Mouse (Mus musculus) activated CD4-positive, CD25-positive, alpha-beta regulatory T cell, adult 4 months (primary cell): ENCODE results near the gene Rffl. TPM values are rescaled to one million over a fixed set of nuclear protein-coding genes. Genes with fewer than 3 reads are reported as not detected.
"Not testable (repeated sequence)": the region's sequence is repeated elsewhere in the genome, so short reads cannot be mapped to it uniquely, and the experiment has no call there.

Experiments
- ATAC-seq: one replicate; pipeline ENCODE4 v1.8.0; 2017
- polyA plus RNA-seq, 2 experiments: library from polyadenylated mRNA; unstranded; fragments of 100-300 nt; shearing (Covaris generic); gene quantifications; one replicate each; pipeline ENCODE4 v1.2.1; 2017

Rffl gene
- polyA plus RNA-seq, 2 experiments from 2014 or later, result 7.9 to 9.4 TPM

DNA sequence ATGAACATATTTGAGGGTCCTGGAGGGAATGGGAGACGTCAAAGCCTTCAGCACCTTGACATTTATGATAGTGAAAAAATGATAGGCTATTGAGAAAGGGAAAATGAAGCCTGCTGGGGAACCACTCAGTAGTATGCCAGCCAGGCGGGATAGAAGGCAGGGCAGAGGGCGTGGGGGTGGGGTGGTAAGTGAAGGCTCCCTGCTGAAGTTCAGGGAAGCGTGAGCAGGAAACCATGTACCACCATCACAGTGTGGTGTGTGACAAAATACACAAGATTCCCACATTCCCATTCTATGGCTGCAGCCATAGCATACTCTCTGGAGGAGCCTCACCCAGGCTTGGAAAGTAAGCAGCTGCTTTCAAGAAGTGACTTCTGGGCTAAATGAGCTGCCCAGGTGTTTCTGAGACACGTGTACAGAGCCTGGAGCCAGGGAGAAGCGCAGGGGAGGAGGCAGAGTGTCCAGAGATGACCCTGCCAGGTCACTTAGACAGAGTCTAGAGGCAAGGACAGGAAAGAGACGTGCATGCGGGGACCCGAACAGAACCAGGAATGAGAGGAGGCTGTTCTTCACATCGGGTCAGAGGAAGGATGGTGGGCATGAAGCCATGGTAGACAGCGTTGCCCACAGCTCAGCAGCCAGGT, 26.1 kb downstream of the Rffl start:
- no peak for ATAC-seq

DNA sequence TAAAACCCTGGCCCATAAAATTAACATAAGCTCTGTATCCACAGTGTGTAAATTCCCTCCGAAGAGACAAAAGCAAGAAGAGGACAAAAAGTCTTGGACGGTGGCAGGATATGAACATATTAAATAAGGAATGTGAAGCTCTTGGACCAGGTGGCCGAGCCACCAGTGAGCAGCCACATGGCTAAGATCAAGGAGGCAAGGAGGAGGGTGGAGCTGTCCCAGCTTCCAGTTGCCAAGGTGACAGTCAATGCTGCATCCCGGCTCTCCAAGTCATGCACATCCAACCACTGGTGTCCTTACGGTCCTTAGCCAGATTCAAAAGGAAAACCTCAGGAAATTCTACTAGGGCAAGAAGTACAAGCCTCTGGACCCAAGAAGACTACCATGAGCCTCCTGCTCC, 32.5 kb downstream of the Rffl start:
- ATAC-seq, result no peak

GRCm38 (mm10) chr11:82837848-82838247, 33.2 kb downstream of the Rffl start:
- ATAC-seq, result no peak

- ATAC-seq, result no peak
These were observed 33.8 kb downstream of the Rffl start for GRCm38 (mm10) chr11:82837192-82837591.

GRCm38 (mm10) chr11:82835616-82836432, 35.2 kb downstream of the Rffl start:
- no peak for ATAC-seq

DNA sequence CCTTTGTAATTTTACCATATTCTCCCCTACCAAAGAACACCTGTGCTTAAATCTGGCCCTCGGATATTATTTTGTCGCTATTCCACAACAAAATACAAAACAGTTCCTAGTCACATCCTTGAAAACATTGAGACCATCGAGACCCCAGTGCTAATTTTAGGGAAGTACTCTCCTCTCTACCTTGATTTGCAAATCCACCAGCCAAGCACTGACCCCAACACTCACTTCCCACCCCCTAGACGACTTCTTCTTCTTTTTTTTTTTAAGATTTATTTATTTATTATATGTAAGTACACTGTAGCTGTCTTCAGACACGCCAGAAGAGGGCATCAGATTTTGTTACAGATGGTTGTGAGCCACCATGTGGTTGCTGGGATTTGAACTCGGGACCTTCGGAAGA, 36.7 kb downstream of the Rffl start:
- not testable (repeated sequence) for ATAC-seq

DNA sequence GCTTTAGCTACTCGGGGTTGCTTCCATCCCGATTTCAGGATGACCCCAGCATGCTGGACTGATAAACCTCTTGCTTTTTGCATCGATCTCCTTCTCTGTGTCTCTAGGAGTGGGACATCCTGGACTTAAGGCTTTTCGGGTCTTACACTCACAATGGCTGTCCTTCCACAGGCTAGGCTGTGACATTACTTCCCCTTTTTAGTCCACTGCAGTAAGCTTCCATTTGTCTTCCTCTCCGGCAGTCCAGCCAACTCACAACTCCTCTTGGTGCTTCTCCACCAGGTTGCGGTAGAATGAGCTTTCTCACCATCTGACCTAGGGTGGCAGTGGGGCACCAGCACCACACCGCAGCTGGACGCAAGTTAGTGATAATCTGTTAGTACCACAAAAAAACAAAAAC, 37.1 kb downstream of the Rffl start:
- no peak for ATAC-seq

GRCm38 (mm10) chr11:82832402-82832801, 38.6 kb downstream of the Rffl start:
- ATAC-seq, result not testable (repeated sequence)

DNA sequence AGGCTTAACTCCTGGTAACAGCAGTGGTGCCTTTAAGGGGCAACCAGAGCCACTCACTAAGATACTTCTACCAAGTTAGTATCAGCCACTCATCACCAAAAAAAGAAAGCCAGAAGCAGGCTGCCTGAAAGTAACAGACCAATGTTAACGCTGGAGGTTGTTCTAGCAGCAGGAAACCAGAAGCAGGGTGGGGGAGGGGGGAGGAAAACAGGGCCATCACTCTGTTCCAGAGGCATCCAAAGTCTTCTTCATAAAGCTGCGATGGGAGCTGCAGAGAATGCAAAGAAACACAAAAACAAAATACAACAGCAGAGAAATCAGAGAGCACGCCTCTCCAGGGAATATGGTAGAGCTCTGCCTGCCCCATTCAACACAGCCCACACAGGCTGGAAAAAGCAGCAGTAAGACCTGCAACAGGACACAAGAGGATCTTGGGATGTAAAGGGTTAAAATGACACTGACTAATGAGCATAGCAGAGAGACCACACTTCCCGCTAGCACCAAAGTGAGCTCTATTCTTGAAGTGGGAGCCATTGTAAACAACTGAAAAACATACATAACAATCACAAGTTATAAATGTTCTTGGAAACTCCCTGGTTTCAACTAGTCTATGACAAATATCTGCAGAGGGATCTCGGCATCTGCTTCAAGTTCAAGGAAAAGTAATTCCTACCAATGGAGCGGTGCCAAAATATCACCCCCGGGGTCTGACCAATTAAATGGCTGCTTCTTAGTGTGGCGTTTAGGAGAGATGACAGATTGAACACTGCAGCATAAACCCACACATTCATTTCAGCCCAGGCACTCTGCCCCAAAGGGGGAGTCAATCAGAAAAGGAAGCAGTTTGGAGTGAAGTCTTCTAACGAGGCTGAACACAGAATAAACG, 39.8 kb downstream of the Rffl start:
- ATAC-seq, result no peak

DNA sequence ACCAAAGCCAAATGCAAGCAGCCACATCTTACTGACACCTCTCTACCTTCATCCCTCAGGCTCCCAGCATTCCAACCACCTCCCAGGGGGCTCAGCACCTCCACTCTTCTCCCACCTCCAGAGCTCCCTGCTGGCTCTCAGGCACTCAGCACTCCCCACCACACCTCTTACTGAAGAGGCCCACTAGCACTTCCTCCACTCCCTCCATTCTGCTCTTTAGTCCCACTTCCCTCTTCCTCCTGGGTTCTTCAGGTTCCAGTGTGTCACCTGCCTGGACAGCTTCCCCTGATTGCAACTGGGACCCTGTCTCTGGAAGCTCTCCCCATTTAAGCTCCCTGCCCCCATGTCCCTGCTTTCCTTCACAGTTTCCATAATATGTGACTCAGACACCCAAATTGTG, 44.2 kb downstream of the Rffl start:
- no peak for ATAC-seq

DNA sequence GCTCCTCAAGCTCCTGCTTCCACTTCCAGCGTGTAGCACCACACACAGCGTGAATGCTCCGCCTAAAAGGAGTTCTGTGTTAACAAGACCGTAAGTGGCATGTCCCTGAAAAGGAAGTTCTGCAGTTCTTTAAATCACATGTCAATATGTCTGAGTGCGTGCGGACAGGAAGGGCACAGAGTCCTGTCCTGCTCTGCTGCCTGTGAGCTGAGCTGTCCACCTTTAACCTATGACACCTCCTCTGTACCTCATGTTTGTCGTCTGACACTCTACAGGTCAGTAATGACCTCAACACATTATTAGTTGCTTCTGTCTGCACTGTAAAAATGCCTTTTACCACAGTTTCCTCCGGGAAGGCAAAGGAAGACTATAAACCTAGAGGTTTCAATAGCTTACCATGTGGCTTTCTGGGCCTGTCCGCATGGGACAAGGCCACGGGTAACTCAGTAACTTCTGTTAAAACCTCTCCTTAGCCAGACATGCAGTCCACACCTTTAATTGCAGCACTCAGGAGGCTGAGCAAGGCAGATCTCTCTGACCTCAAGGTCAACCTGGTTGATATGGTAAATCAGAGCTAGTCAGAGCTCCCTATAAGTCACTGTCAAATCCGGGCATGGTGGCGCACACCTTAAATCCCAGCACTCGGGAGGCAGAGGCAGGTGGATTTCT, 50.1 kb downstream of the Rffl start:
- no peak for ATAC-seq

DNA sequence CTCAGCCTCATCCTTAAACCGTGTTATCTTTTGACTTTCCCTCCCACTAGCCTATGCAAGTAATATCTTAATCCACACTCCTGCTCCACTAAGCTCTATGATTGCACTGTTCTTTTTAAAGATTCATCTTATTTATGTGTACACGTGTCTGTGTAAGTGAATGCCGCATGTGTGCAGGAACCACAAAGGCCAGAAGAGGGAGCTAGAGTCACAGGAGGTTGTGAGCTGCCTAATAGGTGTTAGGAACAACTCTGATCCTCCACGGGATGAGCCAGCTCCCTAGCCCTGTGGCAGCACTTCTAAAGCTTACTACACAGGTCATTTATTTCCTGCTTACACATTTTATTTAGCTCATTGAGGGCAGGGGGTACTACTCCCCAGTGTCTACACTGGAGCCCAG, 51.7 kb downstream of the Rffl start:
- no peak for ATAC-seq

DNA sequence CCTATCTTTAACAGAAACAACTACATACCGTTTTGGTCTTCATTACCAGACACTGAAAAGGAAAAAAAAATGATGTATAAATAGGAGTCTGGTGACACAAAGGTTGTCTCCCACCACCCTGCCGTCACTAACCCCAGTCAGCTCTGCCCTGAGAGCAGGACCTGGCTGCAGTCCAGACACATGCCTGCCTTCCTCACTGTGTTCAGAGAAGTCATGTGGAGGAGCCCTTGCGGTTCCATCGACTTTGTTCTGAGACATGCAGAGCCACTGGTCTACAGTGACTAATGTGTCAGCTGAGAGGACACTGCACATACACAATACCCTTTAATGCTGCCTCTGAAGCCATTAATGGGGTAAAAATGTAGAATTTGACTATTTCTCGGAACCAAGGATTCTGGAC, 62.5 kb downstream of the Rffl start:
- no peak for ATAC-seq

DNA sequence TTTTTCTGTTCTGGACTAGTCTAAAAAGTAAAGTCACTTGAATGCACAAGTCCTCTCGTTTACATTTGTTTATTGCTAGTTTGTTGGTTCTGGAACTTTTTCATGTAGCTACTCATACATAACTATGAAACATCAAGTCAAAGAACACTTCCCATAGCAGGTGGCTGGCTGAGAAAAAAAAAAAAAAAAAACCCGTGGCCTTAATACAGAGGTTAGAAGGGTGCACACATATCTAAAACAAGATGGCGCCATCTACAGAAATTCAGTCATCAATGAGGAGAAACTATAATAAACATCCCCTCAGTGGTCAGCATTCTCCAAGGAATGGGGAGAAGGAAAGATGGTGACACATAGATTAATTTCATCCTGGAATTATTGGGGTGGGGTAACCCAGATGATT, 63.6 kb downstream of the Rffl start:
- ATAC-seq, result no peak

DNA sequence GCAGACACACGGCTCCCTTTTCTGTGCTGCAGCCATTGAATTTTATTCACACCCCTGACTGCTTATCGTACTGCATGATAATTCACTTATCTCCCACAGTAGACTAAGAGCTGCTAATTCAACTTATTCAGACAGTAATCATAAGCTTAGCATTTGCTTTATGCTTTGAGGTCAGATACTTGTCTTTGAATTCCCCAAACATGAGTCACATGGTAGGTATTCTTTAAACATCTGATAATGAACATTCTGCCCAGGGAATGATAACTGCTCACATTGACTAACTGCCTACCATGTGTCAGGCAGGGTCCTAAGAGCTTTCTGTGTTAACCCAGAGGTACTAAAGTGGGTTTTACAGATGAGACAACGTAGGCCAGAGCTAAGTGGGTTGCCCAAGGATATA, 64.4 kb downstream of the Rffl start:
- no peak for ATAC-seq

DNA sequence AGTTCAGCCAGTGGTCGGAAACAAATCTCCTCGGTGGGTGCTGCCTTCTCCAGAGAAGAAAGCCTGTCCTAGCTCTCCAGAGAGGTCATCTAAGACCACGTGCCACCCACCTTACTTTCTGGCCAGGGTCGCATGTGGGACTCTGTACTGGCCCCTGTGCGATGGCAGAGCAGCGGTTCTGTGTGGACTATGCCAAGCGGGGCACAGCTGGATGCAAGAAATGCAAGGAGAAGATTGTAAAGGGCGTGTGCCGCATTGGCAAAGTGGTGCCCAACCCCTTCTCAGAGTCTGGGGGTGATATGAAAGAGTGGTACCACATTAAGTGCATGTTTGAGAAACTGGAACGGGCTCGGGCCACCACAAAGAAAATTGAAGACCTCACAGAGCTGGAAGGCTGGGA, 87.6 kb downstream of the Rffl start:
- ATAC-seq, result no peak

DNA sequence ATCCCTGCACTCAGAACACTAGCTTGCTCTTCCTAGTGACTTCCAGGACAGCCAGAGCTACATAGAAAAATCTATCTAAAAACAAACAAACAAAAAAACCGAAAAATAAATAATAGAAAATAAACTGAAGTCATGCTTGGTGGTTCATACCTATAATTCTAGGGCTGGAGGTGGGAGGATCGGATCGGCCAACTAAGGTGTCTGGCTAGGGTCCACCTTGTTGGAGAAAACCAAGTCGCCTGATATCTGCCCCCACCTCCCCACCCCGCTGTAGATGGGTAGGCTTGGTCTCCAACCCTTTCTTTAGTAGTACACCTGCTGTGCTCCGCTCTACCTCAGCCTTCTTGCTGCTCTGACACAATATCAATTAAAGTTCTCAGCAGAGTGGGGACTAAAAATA, 88.8 kb downstream of the Rffl start:
- no peak for ATAC-seq

GRCm38 (mm10) chr11:82780983-82781903, 89.8 kb downstream of the Rffl start, which contains the start of gene Lig3:
Lig3 (plus strand) TSS chr11:82781108.
- ATAC-seq, result peak; percentile 93

DNA sequence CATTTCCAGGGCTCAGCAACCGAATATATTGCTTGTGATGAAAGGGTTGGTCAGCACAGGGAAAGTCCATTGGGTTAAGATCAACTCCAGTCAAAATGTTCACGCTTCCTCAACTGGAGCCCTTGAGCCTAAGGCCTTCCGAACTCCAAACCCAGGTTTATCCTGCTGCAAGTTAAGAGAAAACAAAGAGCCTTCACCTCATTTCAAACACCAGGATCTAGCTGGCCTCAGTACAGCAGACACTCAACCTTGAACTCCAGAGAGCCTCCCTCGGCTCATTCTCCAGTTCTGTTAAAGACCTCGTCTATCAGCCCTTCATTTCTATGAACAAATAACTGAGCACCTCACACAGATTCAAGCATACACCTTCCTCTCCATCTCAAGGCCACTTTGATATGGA, 90.9 kb downstream of the Rffl start:
- no peak for ATAC-seq

- ATAC-seq, result peak; percentile 25
These were observed 106.5 kb downstream of the Rffl start for GRCm38 (mm10) chr11:82764438-82764924.

- peak; percentile 98 for ATAC-seq
These were observed 107.1 kb downstream of the Rffl start, which contains the start of the genes Cct6b and Zfp830 for GRCm38 (mm10) chr11:82763742-82764437. Cct6b (minus strand) TSS chr11:82764321. Zfp830 (plus strand) TSS chr11:82764345.
